Comparison of ENCODE assay signal across 7 mouse cellular contexts in the genomic region with DNA sequence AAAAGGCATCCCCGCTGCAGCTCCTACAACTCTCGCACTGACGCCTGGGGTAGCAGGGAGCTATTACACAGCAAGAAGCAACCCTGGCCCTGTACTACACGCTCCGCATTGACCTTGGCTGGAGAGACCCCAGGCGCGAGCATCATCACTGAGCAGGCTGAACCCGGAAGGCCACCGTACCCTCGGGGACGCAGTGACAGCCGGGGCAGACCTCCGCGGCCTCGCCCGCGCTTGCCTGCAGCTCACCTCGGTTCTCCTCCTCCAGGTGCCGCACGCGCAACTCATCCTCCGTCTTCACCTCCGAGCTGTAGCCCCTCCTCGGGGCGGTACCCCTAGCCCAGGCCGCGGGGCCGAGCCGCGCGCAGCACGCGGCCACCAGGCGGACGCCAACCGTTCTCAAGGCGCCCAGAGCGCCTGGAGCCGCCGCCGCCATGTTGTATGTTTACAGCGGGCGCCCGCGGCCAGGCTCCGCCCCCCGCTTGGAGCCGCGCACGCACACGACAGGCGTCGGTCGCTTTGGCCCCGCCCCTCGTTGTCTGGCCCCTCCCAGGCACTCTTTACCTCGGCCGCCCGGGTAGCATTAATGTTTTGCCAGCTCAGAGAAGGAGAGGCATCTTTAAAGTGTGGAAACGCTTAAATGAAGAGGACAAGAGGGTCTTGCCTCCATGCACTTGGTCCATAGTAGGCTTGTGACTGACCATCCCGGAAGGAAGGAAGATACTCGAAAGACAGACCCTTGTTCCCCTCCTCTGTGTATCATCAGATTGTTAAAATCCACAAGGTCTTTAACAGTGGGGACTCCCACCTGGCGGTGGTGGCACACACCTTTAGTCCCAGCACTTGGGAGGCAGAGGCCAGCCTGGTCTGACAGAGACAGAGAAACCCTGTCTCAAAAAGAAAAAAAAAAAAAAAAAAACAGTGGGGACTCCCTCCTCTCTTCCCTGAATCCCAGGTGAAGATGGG. TPM values are rescaled to one million over a fixed set of nuclear protein-coding genes. Genes with fewer than 3 reads are reported as not detected.
A peak's percentile ranks its signal among the peaks of the same experiment; 100 is the strongest.
DNase-seq lines count a peak whose midpoint lies in the region; ATAC-seq lines count a peak whose summit lies in the region.

Gene Auh, minus strand, starts transcription at position 473 of the 963 bp plus-strand sequence.

- peaks cover 29% of the 10 kb centered on the region for H3K4me1 ChIP-seq in embryonic facial prominence, embryonic 10.5 days
- peaks cover 21% of the 10 kb centered on the region for H3K4me1 ChIP-seq in limb, embryonic 13.5 days
- H3K4me1 ChIP-seq in midbrain, embryonic 16.5 days (ENCODE audit: control insufficient read depth, insufficient read depth, low read length), result peaks cover 24% of the 10 kb centered on the region

- H3K9ac ChIP-seq in limb, embryonic 13.5 days, result peak within 1 kb of the TSS; percentile 86
- H3K9ac ChIP-seq in midbrain, embryonic 16.5 days (ENCODE audit: low read depth, low read length), result peak within 1 kb of the TSS; percentile 93

- H3K36me3 ChIP-seq in embryonic facial prominence, embryonic 10.5 days (replicated peaks), result no peaks in the 10 kb centered on the region
- no peaks in the 10 kb centered on the region for H3K36me3 ChIP-seq in limb, embryonic 13.5 days
- no peaks in the 10 kb centered on the region for H3K36me3 ChIP-seq in midbrain, embryonic 16.5 days (ENCODE audit: control insufficient read depth, insufficient read depth, low read length)

- DNase-seq in adrenal gland, postnatal 14 days, result peak; percentile 94
- peak; percentile 95 for DNase-seq in embryonic facial prominence, embryonic 10.5 days (ENCODE audit: low spot score)
- peak; percentile 79 for DNase-seq in kidney, adult 11 months
- peak; percentile 83 to 96 for DNase-seq in spleen, postnatal 10 days (ENCODE audit: low spot score in 2 of 2)

- no peaks in the 10 kb centered on the region for H3K9me3 ChIP-seq in embryonic facial prominence, embryonic 10.5 days
- no peaks in the 10 kb centered on the region for H3K9me3 ChIP-seq in limb, embryonic 13.5 days
- no peaks in the 10 kb centered on the region for H3K9me3 ChIP-seq in midbrain, embryonic 16.5 days (replicated peaks; ENCODE audit: control insufficient read depth, low read length, poor library complexity, severe bottlenecking)

- H3K27me3 ChIP-seq in embryonic facial prominence, embryonic 10.5 days (replicated peaks; ENCODE audit: low read depth, poor library complexity, severe bottlenecking), result 0 out of 2 replicates have a peak, but pooled peaks cover 5% of the 10 kb centered on the region
- H3K27me3 ChIP-seq in limb, embryonic 13.5 days, result no peaks in the 10 kb centered on the region
- no peaks in the 10 kb centered on the region for H3K27me3 ChIP-seq in midbrain, embryonic 16.5 days (ENCODE audit: control insufficient read depth, insufficient read depth, low read depth, low read length)

- H3K4me3 ChIP-seq in embryonic facial prominence, embryonic 10.5 days, result peak within 1 kb of the TSS; percentile 89
- H3K4me3 ChIP-seq in limb, embryonic 13.5 days, result peak within 1 kb of the TSS; percentile 87
- H3K4me3 ChIP-seq in midbrain, embryonic 16.5 days (ENCODE audit: low read depth, low read length), result peak within 1 kb of the TSS; percentile 84

- ATAC-seq in granulocyte monocyte progenitor cell, adult 5-6 weeks (replicated peaks; ENCODE audit: poor library complexity, severe bottlenecking), result peak; percentile 96
- ATAC-seq in limb, embryonic 13.5 days (ENCODE audit: low FRiP score, low read depth), result peak; percentile 97
- ATAC-seq in midbrain, embryonic 16.5 days, result peak; percentile 95

- H3K4me2 ChIP-seq in limb, embryonic 13.5 days (replicated peaks), result peak within 1 kb of the TSS; percentile 80
- peak within 1 kb of the TSS; percentile 78 for H3K4me2 ChIP-seq in midbrain, embryonic 16.5 days (ENCODE audit: low read length)

- peak within 1 kb of the TSS; percentile 91 for H3K27ac ChIP-seq in embryonic facial prominence, embryonic 10.5 days (replicated peaks)
- peak within 1 kb of the TSS; percentile 75 for H3K27ac ChIP-seq in limb, embryonic 13.5 days
- H3K27ac ChIP-seq in midbrain, embryonic 16.5 days (ENCODE audit: low read length), result peak within 1 kb of the TSS; percentile 88

- under 1% methylated on average over 63 of the region's 63 CpGs for WGBS in embryonic facial prominence, embryonic 10.5 days
- under 1% methylated on average over 63 of the region's 63 CpGs for WGBS in limb, embryonic 13.5 days
- WGBS in midbrain, embryonic 16.5 days, result 0% methylated on average over 61 of the region's 63 CpGs

RNA-seq across cellular contexts. Expression of gene Auh, which starts in this region (rescaled TPM):
- 128 and 131 TPM in 2 replicates for total RNA-seq in adrenal gland, postnatal 14 days (2021)
- 30.7 and 32.9 TPM in 2 replicates for polyA plus RNA-seq in embryonic facial prominence, embryonic 10.5 days (2016; fragmentation: Nextera tagmentation; extraction: Ambion mirVana)
- total RNA-seq in granulocyte monocyte progenitor cell, adult 5-6 weeks (2014; fragmentation: Nextera tagmentation), result 29.2 and 35.9 TPM in 2 replicates
- 34.6 and 37.1 TPM in 2 replicates for total RNA-seq in granulocyte monocyte progenitor cell, adult 5-6 weeks (2017)
- polyA plus RNA-seq in limb, embryonic 13.5 days (2015; fragmentation: Nextera tagmentation; extraction: Ambion mirVana), result 39.9 and 42.0 TPM in 2 replicates
- 59.6 and 60.2 TPM in 2 replicates for polyA plus RNA-seq in midbrain, embryonic 16.5 days (2015; fragmentation: Nextera tagmentation; extraction: Ambion mirVana)

Comparison
In these comparisons a context has a peak if more than half of its experiments do, and no peak if none do; other contexts are left out.
1. Peak in every context shown above with its lines: DNase-seq, ATAC-seq, H3K4me3 ChIP-seq and H3K27ac ChIP-seq.